Mouse (Mus musculus) gastrocnemius, postnatal 10 days (tissue): ENCODE measurements around the gene 4921536K21Rik. TPM values are rescaled to one million over a fixed set of nuclear protein-coding genes. Genes with fewer than 3 reads are reported as not detected.
"Not testable (repeated sequence)": the region's sequence is repeated elsewhere in the genome, so short reads cannot be mapped to it uniquely, and the experiment has no call there.

Source experiments
- DNase-seq: peaks from one replicate; pipeline ENCODE4 v3.0.0; 2021; ENCODE audit warnings: mixed read lengths
- long read RNA-seq, 2 experiments: library from polyadenylated mRNA; stranded (forward); transcript quantifications; one replicate each; pipeline ENCODE4 v2.0.0; 2021
- total RNA-seq, 2 experiments: library from RNA; stranded (reverse); gene quantifications; 2 replicates each; pipeline ENCODE4 v1.2.3; 2021

Gene 4921536K21Rik
- total RNA-seq: under 1 TPM in 1 of 2 experiments, not detected in 1; 0.23 TPM
- long read RNA-seq, experiment 1: 0 reads
- long read RNA-seq, experiment 2: 0 reads

DNA sequence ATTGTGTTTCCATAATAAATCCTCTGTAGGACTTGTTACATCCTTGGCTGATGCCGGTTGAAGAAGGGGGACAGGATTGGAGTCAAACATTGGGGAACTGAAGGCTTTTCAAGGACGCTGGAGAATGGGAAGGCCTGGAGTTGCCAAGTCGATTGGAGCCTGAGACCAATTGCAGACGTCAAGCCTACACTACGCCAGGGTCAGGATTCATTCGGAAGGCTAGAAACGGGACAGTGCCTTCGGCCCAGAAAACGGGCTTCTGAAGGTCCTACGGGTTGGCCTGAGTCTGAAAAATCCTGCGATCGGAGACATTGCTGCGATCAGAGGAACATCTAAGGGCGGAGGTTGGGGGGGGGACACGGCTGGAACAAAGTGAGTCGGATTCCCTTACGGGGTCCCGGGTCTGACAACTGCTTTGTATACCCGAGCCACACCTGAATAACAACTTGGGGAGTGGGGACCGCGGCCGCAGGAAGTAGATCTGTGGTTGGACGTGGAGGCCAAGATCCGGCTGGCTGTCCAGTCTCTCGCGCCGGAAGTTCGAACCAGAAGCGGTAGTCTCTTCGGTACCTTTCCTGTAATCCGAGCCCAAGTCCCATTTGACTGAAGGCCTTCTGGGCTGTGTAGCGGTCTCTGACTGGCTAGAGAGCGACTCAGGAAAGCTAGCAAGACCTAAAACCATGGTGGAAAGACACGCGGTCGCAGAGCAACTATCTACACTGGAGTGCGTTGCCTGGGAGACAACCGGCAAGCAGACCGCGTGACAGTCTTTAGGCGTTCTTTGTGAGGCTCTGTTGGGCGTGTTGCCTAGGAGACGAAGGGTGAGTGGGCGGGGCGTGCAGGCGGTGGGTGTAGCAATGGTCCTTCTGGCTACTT, at the start of gene 4921536K21Rik, which contains the start of gene Dusp18:
TSS of gene 4921536K21Rik (minus strand) at position 693 of the 876 bp plus-strand sequence.
TSS of gene Dusp18 (plus strand) at position 835 of the 876 bp plus-strand sequence.
- DNase-seq: peak; percentile 80

DNA sequence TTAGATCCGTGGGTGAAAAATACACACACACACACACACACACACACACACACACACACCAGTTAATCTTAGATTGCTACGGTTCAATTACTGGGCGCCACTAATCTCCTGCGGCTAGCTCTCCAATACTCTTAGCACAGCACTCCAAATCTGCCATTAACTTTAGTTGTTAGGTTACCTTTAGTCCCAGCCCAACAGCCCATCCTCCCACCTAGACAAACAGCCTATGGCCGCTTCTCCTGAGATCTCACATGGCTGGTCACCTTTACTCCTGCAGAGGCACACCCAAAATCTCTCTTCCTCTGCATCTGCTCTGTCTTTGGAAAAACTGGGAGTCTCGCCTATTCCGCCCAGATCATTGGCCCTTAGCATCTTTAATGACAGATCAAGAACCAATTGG, 46.5 kb upstream of the 4921536K21Rik start:
- no peak for DNase-seq

DNA sequence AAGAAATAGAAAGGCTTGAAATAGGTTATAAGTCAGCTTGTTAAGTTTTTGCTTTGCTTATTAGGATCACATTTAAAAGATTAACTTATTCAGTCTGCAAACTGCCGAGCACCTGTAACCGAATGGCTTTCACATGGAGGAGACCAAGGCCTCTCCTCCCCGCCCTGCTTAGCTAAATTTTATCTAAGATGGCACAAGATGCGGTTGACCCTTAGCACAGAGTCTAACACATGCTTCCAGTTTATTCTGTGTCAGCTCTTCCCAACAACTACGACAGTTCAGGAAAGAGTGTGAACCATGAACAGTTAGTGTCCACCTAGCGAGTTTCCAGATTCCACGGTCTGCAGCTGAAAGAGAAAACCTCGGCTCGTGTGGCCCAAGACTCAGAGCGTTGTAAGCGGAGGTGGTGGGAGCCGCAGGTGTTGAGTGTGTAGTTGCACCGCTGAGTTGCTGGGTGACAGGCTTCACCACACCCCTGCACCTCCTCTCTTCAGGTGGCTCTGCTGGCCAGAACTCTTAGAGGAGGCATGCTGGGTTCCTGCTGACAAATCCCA, 42.5 kb upstream of the 4921536K21Rik start:
- DNase-seq: no peak

DNA sequence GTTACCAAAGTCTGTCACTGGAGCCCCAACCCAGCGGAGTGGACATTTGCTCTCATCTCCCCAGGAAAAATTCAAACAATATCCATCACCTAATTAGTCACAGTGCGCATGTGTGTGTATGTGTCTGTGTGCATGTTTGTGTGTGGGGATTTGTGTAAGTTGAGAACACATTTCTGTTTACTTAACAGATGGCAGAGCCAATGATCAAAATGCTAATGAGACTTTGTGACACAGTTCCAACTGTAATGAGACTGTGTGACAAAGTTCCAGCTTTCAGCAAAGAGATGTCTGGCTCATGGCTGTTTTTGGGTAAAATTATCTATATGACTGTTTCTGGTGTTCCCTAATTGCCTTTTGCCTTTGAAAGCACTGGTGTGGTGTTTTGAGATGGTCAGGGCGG, 41.4 kb upstream of the 4921536K21Rik start:
- no peak for DNase-seq

DNA sequence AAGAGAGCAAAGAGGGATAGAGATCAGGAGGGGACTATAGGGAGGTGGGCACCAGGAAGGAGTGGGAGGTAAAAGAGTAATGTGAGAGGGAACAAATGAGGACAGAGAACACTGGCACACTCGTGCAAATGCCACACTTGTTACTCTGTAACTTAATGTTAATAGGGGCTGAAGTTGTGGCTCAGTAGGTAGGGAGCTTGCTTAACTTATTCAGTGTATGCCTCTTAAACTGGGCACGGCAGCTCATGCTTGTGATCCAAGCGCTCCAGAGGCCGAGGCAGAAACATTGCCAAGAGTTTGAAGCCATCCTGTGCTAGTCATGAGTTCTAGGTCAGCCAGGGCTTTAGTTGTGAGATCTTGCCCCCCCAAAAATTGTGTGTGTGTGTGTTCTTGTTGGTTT, 40.2 kb upstream of the 4921536K21Rik start:
- DNase-seq: no peak

DNA sequence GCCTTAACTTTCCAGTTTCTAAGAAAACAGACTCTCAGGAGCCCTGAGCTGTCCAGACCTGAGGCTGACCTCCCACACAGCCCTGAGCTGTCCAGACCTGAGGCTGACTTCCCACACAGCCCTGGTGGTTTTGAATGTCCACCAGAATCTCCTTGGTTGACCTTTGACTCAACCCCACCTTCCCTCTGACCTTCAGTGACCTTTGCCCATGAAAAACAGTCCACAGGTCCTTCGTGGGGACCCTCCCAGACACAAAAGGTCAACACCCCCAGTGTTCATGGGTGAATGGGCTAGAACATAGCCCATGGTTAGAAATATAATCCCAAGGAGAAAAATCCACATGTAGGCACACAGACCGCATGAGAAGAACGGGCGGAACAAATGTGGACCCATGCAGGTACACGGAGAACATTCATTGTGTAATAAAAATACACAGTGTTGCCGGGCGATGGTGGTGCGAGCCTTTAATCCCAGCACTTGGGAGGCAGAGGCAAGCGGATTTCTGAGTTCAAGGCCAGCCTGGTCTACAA, 38.9 kb upstream of the 4921536K21Rik start:
- no peak for DNase-seq

DNA sequence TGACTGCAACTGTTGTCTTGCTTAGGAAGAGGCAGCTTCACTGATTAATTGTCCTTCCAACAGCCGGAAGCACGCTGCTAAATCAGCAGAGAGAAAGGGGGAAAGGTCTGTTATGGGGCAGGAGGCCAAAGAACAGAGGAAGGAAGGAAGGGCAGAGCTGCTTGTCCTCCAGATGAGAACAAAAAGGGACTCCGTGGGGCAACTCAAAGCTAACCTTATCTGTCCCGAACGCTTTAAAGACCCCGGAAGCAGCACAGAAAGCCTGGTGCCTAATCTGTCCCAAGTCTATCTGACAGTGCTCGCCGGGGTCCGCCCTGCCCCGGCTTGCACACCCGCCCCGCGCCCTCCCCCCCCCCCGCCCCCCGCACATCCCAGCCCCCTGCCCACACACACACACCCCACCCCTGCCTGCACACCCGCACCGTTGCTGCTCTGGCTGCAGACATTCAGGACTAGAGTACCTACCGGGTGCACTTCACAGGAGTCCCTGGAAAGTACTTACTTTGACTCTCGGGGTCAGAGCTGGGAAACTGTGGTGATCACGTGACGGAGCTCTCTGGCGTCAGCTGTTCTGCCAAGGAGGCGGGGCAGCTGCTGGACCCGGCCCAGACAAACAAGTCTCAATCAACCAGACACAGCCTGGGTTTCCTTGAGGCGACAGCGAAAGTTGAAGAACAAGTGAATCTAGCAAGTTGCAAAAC, 36.8 kb upstream of the 4921536K21Rik start, which contains the start of gene Tcn2:
TSS of gene Tcn2 (minus strand) at position 649 of the 701 bp plus-strand sequence.
- peak; percentile 83 for DNase-seq

DNA sequence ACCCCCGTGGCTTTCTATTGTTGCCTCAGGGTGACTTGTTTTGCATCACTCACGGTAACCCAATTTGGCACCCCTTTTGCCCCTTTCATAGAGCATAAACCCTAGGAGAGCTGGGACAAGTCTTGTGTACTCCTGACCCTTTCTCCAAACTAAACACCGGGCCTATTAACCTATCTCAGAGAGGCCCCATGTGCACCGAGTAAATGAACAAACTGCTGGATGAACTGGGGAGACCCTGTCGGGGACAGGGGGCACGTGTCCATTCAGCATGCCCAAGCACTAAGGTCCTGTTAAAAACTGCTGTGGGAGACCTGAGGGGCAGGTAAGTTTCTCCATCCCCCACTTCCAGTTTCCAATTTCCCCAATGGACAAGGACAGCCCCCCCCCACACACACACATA, 36.0 kb upstream of the 4921536K21Rik start:
- no peak for DNase-seq

DNA sequence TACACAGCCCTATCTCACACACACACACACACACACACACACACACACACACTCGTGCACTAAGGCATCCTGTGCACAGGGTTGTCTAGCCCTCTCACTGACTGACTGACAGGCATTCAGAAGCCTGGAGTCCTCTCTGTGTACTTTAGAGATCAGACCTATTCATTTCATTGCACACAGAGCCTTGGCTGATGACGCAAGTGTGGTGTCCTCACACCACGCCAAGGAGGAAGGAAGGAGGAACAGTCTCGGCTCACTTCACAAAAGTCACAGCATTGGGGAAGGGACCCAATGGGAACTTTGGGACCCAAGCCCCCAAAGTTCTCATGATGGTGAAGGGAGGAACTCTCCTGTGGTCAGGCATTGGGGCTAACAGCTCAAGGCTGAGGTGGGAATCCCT, 35.1 kb upstream of the 4921536K21Rik start:
- DNase-seq: peak; percentile 1

DNA sequence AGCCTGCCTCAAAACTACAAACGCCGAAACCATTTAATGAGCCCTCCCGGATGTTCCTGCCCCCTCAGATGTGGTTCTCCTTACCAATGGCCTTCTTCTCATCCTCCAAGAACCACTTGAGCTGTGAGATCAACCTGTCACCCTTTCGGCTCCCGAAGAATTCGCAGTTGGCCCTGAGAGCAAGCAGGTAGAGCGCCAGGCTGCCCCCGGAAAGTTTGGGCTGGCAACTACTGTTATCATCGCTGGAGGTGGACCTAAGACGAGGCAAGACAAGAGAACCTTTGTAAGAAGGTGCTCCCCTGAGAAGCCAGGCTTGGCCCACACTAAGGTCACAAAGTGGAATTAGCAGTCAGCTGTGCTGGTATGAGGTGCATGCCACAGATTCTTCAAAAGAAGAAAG, 31.0 kb upstream of the 4921536K21Rik start:
- peak; percentile 2 for DNase-seq

DNA sequence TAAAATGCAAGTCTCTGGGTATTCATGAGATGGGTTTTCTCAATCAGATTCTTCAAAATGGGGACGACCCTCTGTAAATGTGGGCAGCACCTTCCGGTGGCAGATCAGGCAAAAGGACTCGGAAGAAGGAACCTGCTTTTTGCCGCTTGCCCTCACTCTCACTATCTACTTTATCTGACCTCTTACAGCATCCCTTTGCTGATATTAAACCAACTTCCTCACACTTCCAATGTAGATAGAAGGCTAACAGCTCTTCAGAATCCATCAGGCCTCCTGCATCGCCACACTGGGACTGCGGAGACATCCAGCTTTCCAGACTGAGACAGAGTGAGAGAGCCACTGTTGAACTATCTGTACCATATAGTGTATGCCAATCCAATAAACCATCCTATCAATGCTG, 27.8 kb upstream of the 4921536K21Rik start:
- no peak for DNase-seq

DNA sequence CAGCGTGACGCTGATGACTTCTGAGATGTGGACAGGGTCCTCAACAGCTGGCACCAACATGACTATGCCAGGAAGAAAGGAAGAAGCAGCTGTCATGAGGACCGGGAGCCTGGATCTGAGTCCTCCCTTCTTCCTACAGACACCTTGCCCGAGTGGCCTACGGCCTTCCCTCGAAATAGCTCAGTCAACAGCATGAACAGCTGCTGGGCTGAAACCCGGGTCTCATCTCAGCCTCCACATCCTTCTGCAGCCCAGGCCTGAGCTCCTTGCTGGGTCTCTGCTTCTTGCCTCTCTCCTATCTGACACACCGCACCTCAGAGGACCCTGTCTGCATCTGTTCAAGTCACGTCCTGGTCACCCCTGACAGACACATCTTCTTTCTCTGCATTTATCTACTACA, 27.2 kb upstream of the 4921536K21Rik start:
- no peak for DNase-seq

DNA sequence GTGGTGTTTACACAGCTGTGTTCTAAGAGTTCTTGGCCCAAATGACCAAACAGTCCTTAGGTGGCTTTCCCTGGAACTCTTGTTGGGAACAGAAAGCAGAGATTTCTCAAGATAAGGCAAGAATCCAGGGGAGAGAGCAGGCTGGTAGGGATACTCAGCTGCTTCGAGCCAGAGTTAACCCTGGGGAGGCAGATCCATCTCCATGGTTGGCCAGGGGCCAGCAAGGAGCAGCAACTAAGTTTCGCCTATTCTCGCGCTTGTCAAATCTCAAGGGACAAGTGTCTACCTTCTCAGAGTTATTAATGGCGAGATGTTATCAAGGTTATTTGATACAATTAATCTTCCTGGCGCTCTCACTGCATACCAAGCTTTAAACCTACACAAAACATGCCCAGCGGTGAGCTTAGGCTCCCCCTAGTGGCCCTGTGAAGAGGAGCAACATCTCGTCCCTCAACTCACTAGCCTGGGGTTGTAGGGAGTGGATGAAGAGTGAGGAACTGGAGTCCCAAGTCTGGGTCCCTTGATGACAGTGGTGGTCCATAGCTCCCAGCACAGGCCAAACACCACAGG, 26.5 kb upstream of the 4921536K21Rik start:
- peak; percentile 39 for DNase-seq

DNA sequence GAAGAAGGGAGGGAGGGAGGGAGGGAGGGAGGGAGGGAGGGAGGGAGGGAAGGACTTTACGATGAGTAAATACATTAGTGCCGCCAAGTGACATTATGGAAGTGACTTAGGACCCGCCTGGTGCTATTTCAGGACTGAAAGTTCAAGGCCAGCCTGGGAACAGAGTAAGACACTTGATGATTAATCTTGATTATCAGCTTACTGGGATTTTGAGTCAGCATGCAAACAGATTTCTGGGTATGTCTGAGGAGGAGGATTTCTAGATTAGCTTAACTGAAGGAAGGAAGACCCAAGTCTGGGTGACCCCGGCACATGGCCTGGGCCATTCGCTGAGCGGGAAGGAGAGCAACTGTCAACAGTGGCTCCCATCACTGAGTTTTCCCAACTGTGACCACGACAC, 25.6 kb upstream of the 4921536K21Rik start:
- DNase-seq: no peak

DNA sequence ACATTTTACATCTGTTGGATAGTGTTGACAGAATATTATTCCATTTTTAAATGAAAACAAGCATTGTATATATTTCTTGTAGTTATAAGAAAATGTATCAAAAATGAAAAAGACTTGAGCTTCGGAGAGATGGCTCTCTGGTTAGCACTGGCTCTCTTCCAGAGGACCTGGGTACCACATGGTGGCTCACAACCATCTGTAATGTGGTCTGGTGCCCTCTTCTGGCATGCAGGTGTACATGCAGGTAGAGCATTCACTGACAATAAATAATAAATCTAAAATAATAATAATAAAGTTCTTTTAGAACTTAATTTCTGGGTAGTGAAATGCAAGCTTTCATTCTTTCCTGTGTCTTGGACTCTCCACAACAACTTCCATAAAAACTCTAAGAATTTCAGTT, 23.8 kb upstream of the 4921536K21Rik start:
- no peak for DNase-seq

DNA sequence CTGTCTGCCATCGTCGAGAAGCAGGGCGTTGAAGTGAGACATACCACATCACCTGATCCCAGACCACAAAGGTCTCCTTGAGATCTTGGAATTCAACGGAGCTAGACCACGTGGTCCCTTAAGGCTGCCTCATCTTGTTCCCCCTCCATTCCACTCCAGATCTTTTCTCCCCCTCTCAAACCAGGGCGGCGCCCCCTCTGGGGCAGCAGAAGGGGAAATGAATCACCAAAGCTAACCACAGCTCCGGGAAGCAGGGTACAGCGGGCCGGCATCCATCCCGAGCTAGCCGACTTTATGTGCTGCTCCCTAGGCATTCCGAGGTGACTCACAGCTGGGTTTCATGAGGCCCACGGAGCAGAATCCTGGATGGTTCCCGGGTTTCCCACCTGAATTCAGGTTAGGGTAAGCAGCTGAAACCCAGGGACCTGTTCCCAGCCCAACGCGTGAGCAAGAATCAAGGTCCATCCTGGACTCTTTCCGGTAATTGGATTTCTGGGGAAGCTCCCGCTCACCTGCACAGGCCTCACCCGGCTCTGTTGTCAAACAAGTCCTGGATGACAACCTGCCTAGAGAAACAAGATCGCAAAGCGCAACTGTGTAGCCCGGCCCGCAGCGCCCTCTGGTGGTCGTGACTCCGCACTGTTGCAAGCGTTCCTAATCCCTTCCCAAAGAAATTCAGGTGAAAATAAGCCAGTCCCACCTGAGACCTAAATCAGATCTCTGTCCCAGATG, 19.4 kb upstream of the 4921536K21Rik start, which contains the start of gene Slc35e4:
TSS of gene Slc35e4 (minus strand) at position 556 of the 732 bp plus-strand sequence.
- DNase-seq: peak; percentile 90

DNA sequence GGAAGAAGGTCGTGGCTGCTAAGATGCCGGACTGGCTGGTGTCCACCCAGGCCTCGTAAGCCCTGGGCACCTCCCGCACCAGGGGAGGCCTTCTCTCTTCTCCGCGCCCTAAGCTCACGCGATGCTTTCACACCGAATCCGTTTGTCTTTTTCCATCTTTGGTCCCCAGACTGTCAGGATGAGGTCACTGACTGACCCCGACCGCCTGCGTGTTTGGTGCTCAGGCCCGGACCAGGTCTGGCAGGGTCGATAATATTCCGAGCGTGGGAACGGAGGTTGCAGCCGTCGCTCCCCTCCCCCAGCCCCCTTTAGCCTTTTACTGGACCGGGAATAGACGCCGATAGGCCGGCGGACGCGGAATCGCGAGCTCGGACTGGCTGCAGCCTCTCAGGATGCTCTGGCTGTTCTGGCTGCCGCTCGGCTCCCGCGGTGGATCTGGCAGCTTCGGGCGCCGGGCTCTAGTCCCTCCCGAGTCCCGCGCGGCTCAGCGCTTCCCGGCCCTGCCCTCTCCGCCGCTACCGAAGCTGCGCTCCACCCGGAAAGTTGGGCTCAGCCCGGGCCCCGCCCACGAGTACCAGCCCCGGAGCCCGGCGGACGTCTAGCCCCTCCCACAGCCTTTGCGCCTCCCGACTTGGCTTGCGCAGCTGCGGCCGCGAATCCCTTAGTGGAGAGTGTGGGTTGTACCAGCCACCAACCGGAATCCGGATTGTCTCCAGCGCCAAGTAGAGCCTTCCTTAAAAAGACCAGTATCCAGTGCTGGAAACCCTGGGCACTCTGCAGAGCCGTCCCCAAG, 18.6 kb upstream of the 4921536K21Rik start:
- peak; percentile 87 for DNase-seq

DNA sequence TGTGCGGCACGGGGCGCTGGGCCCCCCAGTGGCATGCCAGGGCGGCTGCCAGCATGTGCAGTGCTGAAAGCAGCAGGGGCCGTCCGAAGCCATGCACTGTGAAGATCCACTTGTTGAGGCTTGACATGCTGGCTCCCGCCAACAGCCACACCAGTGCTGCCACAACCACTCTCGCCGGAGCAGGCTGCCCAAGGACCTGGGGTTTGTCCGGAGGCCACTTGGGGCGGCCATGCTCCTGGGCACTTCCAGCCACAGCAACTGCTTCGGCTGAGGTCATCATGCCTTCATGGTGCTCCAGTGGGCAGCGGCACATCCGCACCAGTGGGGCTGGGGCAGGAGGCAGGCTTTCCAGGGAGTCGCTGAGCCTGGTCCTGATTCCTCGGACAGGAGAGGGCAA, 18.0 kb upstream of the 4921536K21Rik start:
- DNase-seq: peak; percentile 33

DNA sequence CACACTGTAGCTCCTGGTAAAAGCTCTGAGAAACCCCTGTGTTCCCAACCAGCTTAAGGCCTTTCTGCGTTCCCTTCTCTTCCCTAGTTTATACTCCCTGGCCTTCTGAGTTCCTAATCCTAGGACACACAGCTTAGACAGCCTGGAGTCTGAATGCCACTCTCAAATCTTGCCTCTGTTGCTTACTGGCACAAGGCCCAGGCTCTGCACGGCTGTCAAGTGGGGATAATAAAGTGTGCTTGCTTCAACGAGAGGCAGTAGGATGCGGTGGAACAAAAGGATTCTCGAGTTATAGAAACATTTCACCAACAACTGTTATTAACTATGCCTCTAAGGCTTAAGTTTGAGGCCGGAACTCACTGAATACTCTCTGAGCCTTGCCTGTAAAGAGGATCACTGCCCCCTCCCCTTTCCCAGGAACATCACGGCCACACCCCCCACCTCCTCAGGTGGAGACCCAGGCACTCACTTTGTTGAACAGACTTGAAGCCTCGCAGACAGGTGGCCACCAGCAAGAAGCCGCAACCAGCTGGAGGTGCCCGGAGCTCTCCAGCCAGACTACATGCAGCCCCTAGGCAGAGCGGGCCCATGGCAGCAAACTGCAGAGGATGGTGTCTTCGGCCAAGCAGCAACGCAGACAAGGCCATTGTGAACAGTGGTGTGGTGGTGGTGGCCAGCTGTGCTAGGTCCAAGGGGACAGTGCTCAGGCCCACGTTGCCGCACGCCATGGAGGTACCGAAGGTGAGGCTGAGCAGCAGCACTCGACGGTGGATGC, 17.4 kb upstream of the 4921536K21Rik start:
- no peak for DNase-seq

DNA sequence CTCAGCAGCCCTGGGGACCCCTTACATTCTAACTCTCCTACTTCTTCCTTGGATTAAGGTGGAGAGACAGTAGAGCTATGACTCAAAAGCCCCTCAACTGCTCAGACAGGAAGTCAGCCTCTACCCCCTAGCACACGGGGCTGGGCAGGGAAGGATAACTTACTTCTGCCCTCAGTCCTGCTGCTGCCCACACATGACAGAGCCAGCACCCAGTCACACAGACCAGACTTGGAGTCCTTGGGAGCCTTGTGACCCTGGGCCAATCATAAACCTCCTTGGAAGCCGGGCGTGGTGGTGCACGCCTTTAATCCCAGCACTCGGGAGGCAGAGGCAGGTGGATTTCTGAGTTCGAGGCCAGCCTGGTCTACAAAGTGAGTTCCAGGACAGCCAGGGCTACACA, 16.5 kb upstream of the 4921536K21Rik start:
- DNase-seq: not testable (repeated sequence)
